Mouse (Mus musculus): ENCODE measurements at regions not wholly inside any gene's neighbourhood (a gene's known extent, or its start where the extent isn't known, plus 50 kb on each side); places are given as distances from the start of the nearest gene placed in this dataset.

GRCm38 (mm10) chr2:75564809-75565208 is 94.3 kb upstream of the Hnrnpa3 start:
- TF ChIP-seq GATA1 (IDR thresholded peaks at IDR 0.05; ENCODE audit: borderline replicate concordance, low read length) (no peak), TAL1 (conservative IDR thresholded peaks at IDR 0.05; ENCODE audit: low read depth, low read length) (no peak)

Data from G1E (cell line).